Mouse (Mus musculus): ENCODE results near the gene Cxcr5. TPM values are rescaled to one million over a fixed set of nuclear protein-coding genes. Genes with fewer than 3 reads are reported as not detected.
A peak's percentile ranks its signal among the peaks of the same experiment; 100 is the strongest.

The Cxcr5 gene
- total and polyA plus RNA-seq, 2 experiments from 2014 or later: not detected

DNA sequence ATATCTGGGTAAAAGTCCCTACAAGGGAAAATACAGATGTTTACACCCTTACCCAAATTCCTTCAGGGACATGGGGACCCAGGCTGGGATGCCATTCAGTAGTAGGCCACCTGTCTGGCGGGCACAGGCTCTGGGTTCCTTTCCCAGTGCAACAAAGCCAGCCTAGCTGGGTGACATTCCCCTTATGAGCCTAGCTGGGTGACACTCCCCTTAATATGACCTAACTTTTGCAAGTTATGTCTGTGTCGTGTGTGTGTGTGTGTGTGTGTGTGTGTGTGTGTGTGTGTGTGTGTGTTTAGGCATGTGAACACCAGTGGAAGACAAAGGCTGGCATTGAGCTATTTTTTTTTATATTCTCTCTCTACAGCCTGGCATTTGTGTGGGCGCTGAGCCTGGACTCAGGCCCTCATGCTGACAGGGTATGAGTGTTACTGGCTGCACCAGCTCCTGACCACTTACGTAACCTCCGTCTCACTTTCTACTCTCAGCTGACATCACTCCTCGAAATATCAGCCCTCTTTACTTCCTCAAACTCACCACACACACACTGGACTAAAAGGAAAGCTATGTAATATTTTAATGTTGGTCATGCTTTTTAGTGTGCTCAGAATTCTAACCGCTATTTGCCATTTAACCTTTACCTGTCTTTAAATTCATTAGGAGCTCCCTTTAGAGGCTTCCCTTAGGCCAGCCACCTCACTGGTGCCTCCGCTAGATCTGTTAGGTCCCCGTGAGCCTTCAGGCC is 5.8 kb upstream of the Cxcr5 start:
- ATAC-seq (ENCODE audit: insufficient read depth, low read depth): peak; percentile 90
- DNase-seq (ENCODE audit: low spot score): peak; percentile 80
- WGBS: 53% methylated on average over 9 of the region's 9 CpGs
- Histone ChIP-seq H3K4me2 (ENCODE audit: low read depth, low read length) (peak overlapping the region; percentile 18; the same call in 1 of the 2 replicates), H3K4me1 (ENCODE audit: control insufficient read depth, insufficient read depth) (peaks cover 5% of the 10 kb centered on the region; the same call in 1 of the 2 replicates), H3K36me3 (replicated peaks; ENCODE audit: control insufficient read depth, insufficient read depth, low read length) (no peaks in the 10 kb centered on the region), H3K4me3 (ENCODE audit: low read depth, low read length) (no peak overlapping the region), H3K27ac (ENCODE audit: low read depth) (peak overlapping the region; percentile 76), H3K9ac (replicated peaks; ENCODE audit: low read depth, low read length) (0 out of 2 replicates have a peak overlapping the region, but pooled peaks have one; percentile 5), H3K9me3 (replicated peaks; ENCODE audit: control insufficient read depth, low read length) (no peaks in the 10 kb centered on the region), H3K27me3 (ENCODE audit: control insufficient read depth, insufficient read depth, low read length) (no peaks in the 10 kb centered on the region)
- TF ChIP-seq EP300 (IDR thresholded peaks at IDR 0.05; ENCODE audit: low read depth) (no peak), CTCF (IDR thresholded peaks at IDR 0.05; ENCODE audit: low read depth) (no peak)

GRCm38 (mm10) chr9:44565367-44565766 is 3.7 kb upstream of the Cxcr5 start:
- H3K9me3 ChIP-seq (replicated peaks; ENCODE audit: control insufficient read depth, low read length): no peaks in the 10 kb centered on the region
- H3K27ac ChIP-seq (ENCODE audit: low read depth): no peak overlapping the region
- TF ChIP-seq CTCF (IDR thresholded peaks at IDR 0.05; ENCODE audit: low read depth): no peak
- no peak for TF ChIP-seq EP300 (IDR thresholded peaks at IDR 0.05; ENCODE audit: low read depth)
- 45% methylated on average over 6 of the region's 6 CpGs for WGBS
- no peaks in the 10 kb centered on the region for H3K36me3 ChIP-seq (replicated peaks; ENCODE audit: control insufficient read depth, insufficient read depth, low read length)
- DNase-seq (ENCODE audit: low spot score): no peak
- no peaks in the 10 kb centered on the region for H3K27me3 ChIP-seq (ENCODE audit: control insufficient read depth, insufficient read depth, low read length)
- no peak overlapping the region for H3K4me2 ChIP-seq (ENCODE audit: low read depth, low read length)
- no peak overlapping the region for H3K9ac ChIP-seq (replicated peaks; ENCODE audit: low read depth, low read length)
- no peak for ATAC-seq (ENCODE audit: insufficient read depth, low read depth)
- no peak overlapping the region for H3K4me3 ChIP-seq (ENCODE audit: low read depth, low read length)
- peaks cover 5% of the 10 kb centered on the region; the same call in 1 of the 2 replicates for H3K4me1 ChIP-seq (ENCODE audit: control insufficient read depth, insufficient read depth)

- Histone ChIP-seq H3K27me3 (ENCODE audit: control insufficient read depth, insufficient read depth, low read length) (no peaks in the 10 kb centered on the region), H3K36me3 (replicated peaks; ENCODE audit: control insufficient read depth, insufficient read depth, low read length) (no peaks in the 10 kb centered on the region), H3K4me2 (ENCODE audit: low read depth, low read length) (no peak overlapping the region), H3K9ac (replicated peaks; ENCODE audit: low read depth, low read length) (no peak overlapping the region), H3K4me1 (ENCODE audit: control insufficient read depth, insufficient read depth) (peaks cover 2% of the 10 kb centered on the region; the same call in 1 of the 2 replicates), H3K4me3 (ENCODE audit: low read depth, low read length) (no peak overlapping the region), H3K27ac (ENCODE audit: low read depth) (no peak overlapping the region), H3K9me3 (replicated peaks; ENCODE audit: control insufficient read depth, low read length) (no peaks in the 10 kb centered on the region)
- ATAC-seq (ENCODE audit: insufficient read depth, low read depth) (no peak), DNase-seq (ENCODE audit: low spot score) (no peak)
- TF ChIP-seq EP300 (IDR thresholded peaks at IDR 0.05; ENCODE audit: low read depth): no peak
- TF ChIP-seq CTCF (IDR thresholded peaks at IDR 0.05; ENCODE audit: low read depth): no peak
- 60% methylated on average over 12 of the region's 12 CpGs for WGBS
Measured at GRCm38 (mm10) chr9:44562936-44563335, 1.3 kb upstream of the Cxcr5 start.

- H3K9me3 ChIP-seq (replicated peaks; ENCODE audit: control insufficient read depth, low read length): no peaks in the 10 kb centered on the region
- no peaks in the 10 kb centered on the region for H3K36me3 ChIP-seq (replicated peaks; ENCODE audit: control insufficient read depth, insufficient read depth, low read length)
- no peaks in the 10 kb centered on the region for H3K4me1 ChIP-seq (ENCODE audit: control insufficient read depth, insufficient read depth)
- H3K9ac ChIP-seq (replicated peaks; ENCODE audit: low read depth, low read length): no peak overlapping the region
- TF ChIP-seq CTCF (IDR thresholded peaks at IDR 0.05; ENCODE audit: low read depth) (no peak), EP300 (IDR thresholded peaks at IDR 0.05; ENCODE audit: low read depth) (no peak)
- DNase-seq (ENCODE audit: low spot score) (peak; percentile 30), ATAC-seq (ENCODE audit: insufficient read depth, low read depth) (no peak)
- H3K27ac ChIP-seq (ENCODE audit: low read depth): no peak overlapping the region
- H3K4me3 ChIP-seq (ENCODE audit: low read depth, low read length): no peak overlapping the region
- H3K4me2 ChIP-seq (ENCODE audit: low read depth, low read length): no peak overlapping the region
- 49% methylated on average over 8 of the region's 8 CpGs for WGBS
- 0 out of 2 replicates have a peak, but pooled peaks cover 2% of the 10 kb centered on the region for H3K27me3 ChIP-seq (ENCODE audit: control insufficient read depth, insufficient read depth, low read length)
Measured at GRCm38 (mm10) chr9:44552161-44552560, 9.5 kb downstream of the Cxcr5 start.

DNA sequence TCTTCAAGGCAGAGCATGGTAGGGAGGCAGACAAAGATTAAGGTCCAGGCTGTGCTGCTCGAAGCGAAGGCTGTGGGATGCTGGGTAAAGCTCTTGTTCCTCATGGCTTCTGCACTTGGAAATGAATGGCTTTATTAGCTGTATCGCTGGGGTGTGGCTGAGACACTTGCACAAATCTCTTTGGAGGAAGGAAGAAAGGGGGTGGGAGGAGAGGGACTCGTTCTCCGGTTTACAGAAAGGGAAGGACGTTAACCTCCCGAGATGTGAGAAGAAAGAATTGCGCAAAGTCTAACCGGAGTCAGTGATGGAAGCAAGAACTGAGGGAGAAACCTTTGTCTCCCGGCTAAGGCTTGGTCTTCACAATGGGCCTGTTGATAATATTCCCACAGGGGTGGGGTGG is 10.5 kb downstream of the Cxcr5 start:
- no peaks in the 10 kb centered on the region for H3K9me3 ChIP-seq (replicated peaks; ENCODE audit: control insufficient read depth, low read length)
- no peaks in the 10 kb centered on the region for H3K4me1 ChIP-seq (ENCODE audit: control insufficient read depth, insufficient read depth)
- no peak overlapping the region for H3K9ac ChIP-seq (replicated peaks; ENCODE audit: low read depth, low read length)
- no peak overlapping the region for H3K4me3 ChIP-seq (ENCODE audit: low read depth, low read length)
- H3K27me3 ChIP-seq (ENCODE audit: control insufficient read depth, insufficient read depth, low read length): 0 out of 2 replicates have a peak, but pooled peaks cover under 1% of the 10 kb centered on the region
- DNase-seq (ENCODE audit: low spot score) (no peak), ATAC-seq (ENCODE audit: insufficient read depth, low read depth) (no peak)
- H3K27ac ChIP-seq (ENCODE audit: low read depth): no peak overlapping the region
- no peak overlapping the region for H3K4me2 ChIP-seq (ENCODE audit: low read depth, low read length)
- TF ChIP-seq EP300 (IDR thresholded peaks at IDR 0.05; ENCODE audit: low read depth) (no peak), CTCF (IDR thresholded peaks at IDR 0.05; ENCODE audit: low read depth) (no peak)
- 81% methylated on average over 10 of the region's 10 CpGs for WGBS
- no peaks in the 10 kb centered on the region for H3K36me3 ChIP-seq (replicated peaks; ENCODE audit: control insufficient read depth, insufficient read depth, low read length)

Measured in heart, postnatal 0 days (tissue).